Mouse (Mus musculus) neural tube, embryonic 14.5 days (tissue): ENCODE results near the gene Tbc1d1. TPM values are rescaled to one million over a fixed set of nuclear protein-coding genes. Genes with fewer than 3 reads are reported as not detected.

ENCODE experiments used
- ATAC-seq: fragments of 200-750 bp; cut with Nextera tagmentation; 2 replicates; pipeline ENCODE4 v1.8.0; 2017; ENCODE audit warnings: low read depth, mild to moderate bottlenecking, moderate TSS enrichment, moderate library complexity
- H3K27ac ChIP-seq: fragments of 300-500 bp; sonication (generic); 2 replicates; pipeline ENCODE4 v1.5.1; 2014; ENCODE audit warnings: low read depth, mild to moderate bottlenecking, control low read depth, low read length, moderate library complexity, mixed read lengths
- H3K27me3 ChIP-seq: fragments of 300-500 bp; sonication (generic); 2 replicates; pipeline ENCODE4 v1.6.1; 2014; ENCODE audit warnings: low read length; ENCODE audit not compliant: control insufficient read depth, insufficient read depth
- H3K36me3 ChIP-seq: fragments of 300-500 bp; sonication (generic); 2 replicates; pipeline ENCODE4 v1.6.1; 2014; ENCODE audit warnings: low read length, mixed read lengths; ENCODE audit not compliant: control insufficient read depth, insufficient read depth
- H3K4me1 ChIP-seq: fragments of 300-500 bp; sonication (generic); 2 replicates; pipeline ENCODE4 v1.6.1; 2014; ENCODE audit warnings: low read length; ENCODE audit not compliant: control insufficient read depth, insufficient read depth
- H3K4me2 ChIP-seq: fragments of 300-500 bp; sonication (generic); 2 replicates; pipeline ENCODE4 v1.6.1; 2014; ENCODE audit warnings: mild to moderate bottlenecking, low read depth, low read length, control low read depth
- H3K4me3 ChIP-seq: fragments of 300-500 bp; sonication (generic); 2 replicates; pipeline ENCODE4 v1.5.1; 2014; ENCODE audit warnings: low read depth, low read length, control low read depth, mixed read lengths
- H3K9ac ChIP-seq: fragments of 300-500 bp; sonication (generic); replicated peaks from 2 replicates; pipeline ENCODE4 v1.6.1; 2014; ENCODE audit warnings: low read depth, mild to moderate bottlenecking, control low read depth, low read length, mixed read lengths
- H3K9me3 ChIP-seq: fragments of 300-500 bp; sonication (generic); 2 replicates; pipeline ENCODE4 v1.6.1; 2016; ENCODE audit warnings: low read length; ENCODE audit not compliant: control insufficient read depth
- WGBS: fragments of 180-500 bp; shearing (Covaris S2); extraction: QIAGEN DNeasy Blood & Tissue Kit; methylation state at CpG from one replicate; pipeline ENCODE4 v1.1.7; 2014; 5-methylcytosine and 5-hydroxymethylcytosine counted together
- polyA plus RNA-seq: library from polyadenylated mRNA; unstranded; fragments of >200 nt; fragmentation: Nextera tagmentation; extraction: Ambion mirVana; gene quantifications from 2 replicates; pipeline ENCODE4 v1.2.1, GENCODE M21; 2014

The Tbc1d1 gene
- polyA plus RNA-seq, 1 experiment from 2014 or later = 16.0 TPM

DNA sequence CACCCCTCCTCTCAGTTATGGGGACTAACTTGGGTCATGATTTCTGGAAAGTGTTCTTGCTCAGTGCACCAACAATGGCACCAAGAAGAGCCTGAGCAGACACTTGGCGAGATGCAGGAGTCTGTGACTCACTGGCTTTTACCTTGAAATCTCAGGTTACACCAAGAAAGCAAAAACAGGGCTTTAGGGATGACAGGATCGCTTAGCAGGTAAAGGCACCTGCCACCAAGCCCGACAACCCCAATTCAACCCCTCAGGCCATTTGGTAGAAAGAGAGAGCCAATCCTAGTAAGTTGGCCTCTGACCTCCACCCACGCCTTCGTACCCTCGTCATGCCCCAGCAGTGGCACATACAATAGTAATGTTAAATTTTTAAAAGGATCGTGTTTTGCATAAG is 62.5 kb downstream of the Tbc1d1 start:
- H3K27me3 ChIP-seq = no peaks in the 10 kb centered on the region
- no peak overlapping the region for H3K4me3 ChIP-seq
- no peaks in the 10 kb centered on the region for H3K9me3 ChIP-seq
- H3K4me2 ChIP-seq = no peak overlapping the region
- H3K36me3 ChIP-seq = no peaks in the 10 kb centered on the region
- no peak overlapping the region for H3K27ac ChIP-seq
- WGBS = 80% methylated on average over 7 of the region's 7 CpGs
- ATAC-seq = no peak
- H3K9ac ChIP-seq = no peak overlapping the region
- no peaks in the 10 kb centered on the region for H3K4me1 ChIP-seq

DNA sequence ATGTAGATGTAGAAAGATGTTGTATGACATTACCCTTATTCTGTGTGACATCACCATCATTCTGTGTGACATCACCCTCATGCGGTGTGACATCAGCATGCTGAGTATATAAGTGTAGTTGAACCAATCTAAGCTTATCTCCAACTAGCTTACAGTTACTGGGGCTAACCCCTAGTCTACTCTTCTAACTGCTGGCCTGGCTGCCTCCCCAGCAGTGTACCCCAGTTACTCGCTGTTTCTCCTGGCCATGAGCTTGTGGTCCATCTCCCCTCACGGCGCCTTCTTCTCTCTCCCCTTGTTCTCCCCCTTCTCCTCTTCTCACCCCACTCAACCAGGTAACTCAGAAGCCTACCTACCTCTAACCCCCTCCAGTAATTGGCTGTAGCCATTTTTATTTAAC is 64.7 kb downstream of the Tbc1d1 start:
- H3K36me3 ChIP-seq = no peaks in the 10 kb centered on the region
- H3K9ac ChIP-seq = no peak overlapping the region
- 99% methylated on average over 4 of the region's 4 CpGs for WGBS
- no peak for ATAC-seq
- no peak overlapping the region for H3K4me2 ChIP-seq
- H3K27ac ChIP-seq = no peak overlapping the region
- no peak overlapping the region for H3K4me3 ChIP-seq
- H3K4me1 ChIP-seq = no peaks in the 10 kb centered on the region
- H3K27me3 ChIP-seq = no peaks in the 10 kb centered on the region
- H3K9me3 ChIP-seq = no peaks in the 10 kb centered on the region

DNA sequence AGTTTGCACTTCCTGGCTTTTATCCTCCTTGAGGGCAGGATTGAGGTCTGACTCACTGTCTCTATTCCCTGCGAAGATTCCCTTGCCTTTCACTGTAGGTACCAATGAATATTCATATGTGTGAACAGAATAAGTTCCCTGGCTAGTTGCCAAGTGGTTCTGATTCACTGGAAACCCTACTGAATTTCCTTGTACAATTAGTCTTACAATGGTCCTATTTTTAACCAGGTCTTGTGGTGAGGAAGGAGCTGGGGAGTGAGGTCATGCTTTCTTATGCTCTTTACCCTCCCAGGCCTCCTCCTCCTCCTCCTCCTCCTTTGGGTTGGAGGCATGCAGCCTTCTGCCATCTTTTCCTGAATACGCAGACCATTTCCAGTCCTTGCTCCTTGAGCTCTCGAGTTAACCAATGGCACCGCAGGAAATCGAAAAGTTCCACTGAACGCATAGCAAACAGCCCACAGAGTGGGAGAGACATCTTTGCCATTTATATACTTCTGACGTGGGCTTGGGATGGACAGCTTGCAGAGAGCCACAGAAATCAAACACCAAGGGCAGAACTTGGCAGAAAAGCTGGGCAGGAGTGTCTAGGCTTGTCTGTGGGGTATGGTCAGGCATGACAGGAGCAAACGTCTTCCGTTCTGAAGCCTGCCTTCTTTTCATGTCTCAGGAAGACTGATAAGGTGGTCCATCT is 68.8 kb downstream of the Tbc1d1 start:
- H3K4me2 ChIP-seq = no peak overlapping the region
- H3K27me3 ChIP-seq = no peaks in the 10 kb centered on the region
- 66% methylated on average over 9 of the region's 9 CpGs for WGBS
- H3K36me3 ChIP-seq = no peaks in the 10 kb centered on the region
- no peak overlapping the region for H3K4me3 ChIP-seq
- H3K4me1 ChIP-seq = no peaks in the 10 kb centered on the region
- H3K9ac ChIP-seq = no peak overlapping the region
- no peaks in the 10 kb centered on the region for H3K9me3 ChIP-seq
- no peak overlapping the region for H3K27ac ChIP-seq
- no peak for ATAC-seq

DNA sequence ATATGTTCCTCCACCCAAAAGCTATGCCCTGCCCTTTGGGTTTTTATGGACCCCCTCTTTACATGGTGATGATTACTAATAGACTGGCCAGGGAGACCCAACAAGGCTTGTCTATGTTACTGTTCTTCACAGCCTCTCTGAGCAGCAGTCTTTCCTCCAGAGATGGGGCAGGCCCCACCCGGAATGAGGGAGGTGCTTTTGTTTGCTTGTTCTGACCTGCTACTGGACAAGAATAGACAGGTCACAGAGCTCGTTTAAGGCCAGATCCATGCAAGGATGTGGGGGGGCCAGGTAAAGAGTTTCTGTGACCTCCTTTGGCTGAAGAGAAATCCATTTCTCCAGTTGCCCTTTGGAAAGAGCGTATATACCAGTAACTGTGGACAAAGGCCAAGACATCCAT is 72.1 kb downstream of the Tbc1d1 start:
- Histone ChIP-seq H3K9ac (no peak overlapping the region), H3K27me3 (no peaks in the 10 kb centered on the region), H3K4me3 (no peak overlapping the region), H3K36me3 (no peaks in the 10 kb centered on the region), H3K27ac (no peak overlapping the region), H3K4me2 (no peak overlapping the region), H3K9me3 (no peaks in the 10 kb centered on the region), H3K4me1 (0 out of 2 replicates have a peak, but pooled peaks cover 4% of the 10 kb centered on the region)
- ATAC-seq = no peak
- WGBS = 88% methylated on average over 3 of the region's 3 CpGs

DNA sequence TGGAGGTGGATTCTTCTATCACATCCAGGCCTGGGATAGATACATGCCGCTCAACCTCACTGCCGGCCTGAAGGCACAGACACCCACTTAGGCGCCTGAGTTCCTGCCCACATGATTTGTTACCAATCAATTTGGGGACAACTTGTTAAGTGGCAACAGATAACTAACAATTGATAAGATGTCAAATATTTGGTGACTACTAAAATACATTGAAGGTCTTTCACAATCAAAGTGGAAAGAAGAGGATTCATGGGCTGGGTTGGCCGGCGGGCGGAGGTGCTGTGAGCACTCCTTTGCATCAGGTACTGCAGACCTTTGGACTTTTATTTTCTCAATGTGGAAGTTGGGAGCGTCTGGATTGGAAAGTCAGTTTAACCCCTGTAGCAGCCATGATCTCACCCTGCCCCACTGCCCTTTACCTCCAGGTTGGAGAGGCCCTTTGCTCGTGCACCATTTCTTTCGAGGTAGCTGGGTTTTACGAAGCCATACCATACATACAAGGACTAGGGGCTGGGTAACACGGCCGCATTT is 73.3 kb downstream of the Tbc1d1 start:
- peak overlapping the region; percentile 96 for H3K4me2 ChIP-seq
- H3K27ac ChIP-seq = no peak overlapping the region
- ATAC-seq = no peak
- no peaks in the 10 kb centered on the region for H3K27me3 ChIP-seq
- WGBS = 45% methylated on average over 12 of the region's 12 CpGs
- no peaks in the 10 kb centered on the region for H3K9me3 ChIP-seq
- no peak overlapping the region for H3K9ac ChIP-seq
- peaks cover 4% of the 10 kb centered on the region; the same call in 1 of the 2 replicates for H3K4me1 ChIP-seq
- H3K4me3 ChIP-seq = peak overlapping the region; percentile 59
- no peaks in the 10 kb centered on the region for H3K36me3 ChIP-seq

DNA sequence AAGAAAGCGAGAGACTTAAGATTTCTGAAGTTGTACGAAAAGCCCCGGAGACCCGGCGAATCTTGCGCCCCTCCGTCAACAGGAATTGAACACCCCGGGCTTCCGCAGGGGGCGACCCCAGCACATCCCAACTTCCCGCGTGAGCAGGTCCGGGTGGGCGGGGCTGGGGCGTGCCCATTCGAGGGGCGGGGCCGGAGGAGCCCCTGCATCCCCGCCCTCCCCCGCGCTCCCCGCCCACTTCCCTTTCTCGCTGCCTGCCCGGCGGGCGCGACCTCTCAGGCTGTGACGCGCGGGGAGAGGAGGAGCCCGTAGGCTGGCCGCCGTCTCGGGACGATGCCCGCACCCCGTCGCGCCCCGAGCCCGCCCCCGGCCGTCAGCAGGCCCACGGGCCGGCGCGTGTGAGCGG is 74.0 kb downstream of the Tbc1d1 start:
- Histone ChIP-seq H3K27ac (peak overlapping the region; percentile 55; the same call in 1 of the 2 replicates), H3K36me3 (no peaks in the 10 kb centered on the region), H3K4me1 (peaks cover 4% of the 10 kb centered on the region; the same call in 1 of the 2 replicates), H3K9me3 (no peaks in the 10 kb centered on the region), H3K4me2 (peak overlapping the region; percentile 96), H3K9ac (peak overlapping the region; percentile 72), H3K4me3 (peak overlapping the region; percentile 59), H3K27me3 (no peaks in the 10 kb centered on the region)
- under 1% methylated on average over 35 of the region's 48 CpGs for WGBS
- peak; percentile 88 for ATAC-seq

DNA sequence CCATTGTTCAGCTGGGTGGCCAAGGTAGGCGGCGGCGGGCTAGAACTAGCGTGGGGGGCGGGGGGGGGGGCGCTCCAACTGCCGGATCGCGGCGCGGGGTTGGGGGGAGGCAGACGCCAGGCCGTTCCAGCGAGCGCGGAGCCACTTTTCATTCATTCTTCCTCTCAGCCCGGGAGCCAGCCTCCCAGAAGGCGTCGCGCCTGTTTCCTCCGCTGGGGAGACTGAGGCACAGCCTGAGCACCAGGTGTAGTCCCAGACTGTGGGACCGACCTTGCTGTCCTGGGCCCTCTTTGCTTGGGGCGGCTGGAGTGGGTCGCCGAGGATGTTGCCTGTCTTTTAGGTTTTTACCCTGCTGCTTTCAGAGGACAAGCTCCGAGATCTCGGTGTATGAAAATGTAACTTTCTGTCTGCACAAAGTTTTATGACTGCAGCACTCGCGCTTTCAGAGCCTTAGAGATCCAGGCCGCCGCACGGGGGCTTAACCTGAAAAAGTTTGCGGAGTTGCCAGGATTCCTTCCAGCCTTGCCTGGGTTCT is 74.5 kb downstream of the Tbc1d1 start:
- WGBS = 0% methylated on average over 21 of the region's 33 CpGs
- H3K4me1 ChIP-seq = peaks cover 4% of the 10 kb centered on the region; the same call in 1 of the 2 replicates
- H3K9ac ChIP-seq = peak overlapping the region; percentile 72
- H3K36me3 ChIP-seq = no peaks in the 10 kb centered on the region
- peak; percentile 80 for ATAC-seq
- H3K4me3 ChIP-seq = peak overlapping the region; percentile 59
- H3K9me3 ChIP-seq = no peaks in the 10 kb centered on the region
- peak overlapping the region; percentile 55; the same call in 1 of the 2 replicates for H3K27ac ChIP-seq
- peak overlapping the region; percentile 96 for H3K4me2 ChIP-seq
- no peaks in the 10 kb centered on the region for H3K27me3 ChIP-seq

DNA sequence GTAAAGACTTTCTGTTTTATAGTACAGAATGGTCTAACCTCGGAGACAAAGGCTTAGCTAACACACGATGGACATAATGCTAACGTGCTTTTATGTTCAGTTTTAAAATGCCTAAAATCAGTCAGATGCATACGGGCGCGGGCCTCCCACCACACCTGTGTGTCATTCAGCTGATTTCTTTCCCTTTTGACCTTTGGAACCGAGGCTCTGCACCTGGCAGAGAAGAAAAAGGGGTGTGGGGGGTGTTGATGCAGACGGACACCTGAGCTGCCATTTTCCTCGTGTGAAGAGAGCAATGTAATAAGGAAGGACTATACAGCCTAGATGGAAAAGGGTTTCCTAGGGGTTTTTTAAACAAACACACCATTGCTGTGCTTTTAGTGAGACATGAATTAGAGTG is 76.8 kb downstream of the Tbc1d1 start:
- Histone ChIP-seq H3K4me1 (peaks cover 4% of the 10 kb centered on the region; the same call in 1 of the 2 replicates), H3K4me2 (no peak overlapping the region), H3K27me3 (no peaks in the 10 kb centered on the region), H3K27ac (no peak overlapping the region), H3K9ac (no peak overlapping the region), H3K36me3 (no peaks in the 10 kb centered on the region), H3K9me3 (no peaks in the 10 kb centered on the region), H3K4me3 (no peak overlapping the region)
- ATAC-seq = no peak
- WGBS = 75% methylated on average over 9 of the region's 9 CpGs

DNA sequence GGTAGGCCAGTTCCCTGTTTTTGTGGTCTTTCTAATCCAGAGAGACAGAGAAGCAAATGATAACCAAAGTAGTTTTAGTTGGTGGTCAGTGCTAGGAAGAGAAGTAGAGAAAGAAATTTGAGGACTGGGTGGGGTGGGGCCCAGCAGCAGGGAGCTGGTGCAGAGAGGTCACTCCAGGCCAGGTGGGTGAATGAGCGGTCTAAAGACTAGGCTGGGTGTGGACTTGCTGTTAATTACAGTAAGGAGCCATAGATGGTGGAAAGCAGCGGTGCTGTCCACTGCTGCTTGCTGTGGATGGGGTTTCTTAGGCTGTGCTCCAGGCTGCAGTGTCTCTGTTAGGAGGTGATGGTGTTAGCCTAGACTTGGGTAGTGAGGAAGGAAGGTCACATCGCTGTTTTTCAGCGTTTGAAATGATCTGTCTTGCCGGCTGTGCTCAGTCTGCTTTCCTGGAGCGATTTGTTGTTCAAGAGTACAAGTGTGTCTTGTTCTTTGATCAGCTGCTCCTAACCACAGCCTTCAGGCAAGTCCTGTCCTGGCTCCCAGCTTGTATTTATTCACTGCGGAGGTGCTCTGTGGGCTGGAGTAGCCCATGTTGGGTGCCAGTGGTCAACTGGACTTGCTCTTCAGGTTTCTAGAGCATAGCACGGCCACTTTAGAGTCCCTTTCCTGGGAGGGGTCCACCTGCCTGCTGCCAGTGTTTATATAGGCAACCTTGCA is 78.3 kb downstream of the Tbc1d1 start:
- Histone ChIP-seq H3K4me3 (no peak overlapping the region), H3K9me3 (no peaks in the 10 kb centered on the region), H3K4me2 (no peak overlapping the region), H3K27me3 (no peaks in the 10 kb centered on the region), H3K27ac (no peak overlapping the region), H3K4me1 (peaks cover 4% of the 10 kb centered on the region; the same call in 1 of the 2 replicates), H3K36me3 (no peaks in the 10 kb centered on the region), H3K9ac (no peak overlapping the region)
- 78% methylated on average over 8 of the region's 8 CpGs for WGBS
- ATAC-seq = no peak
